Mouse (Mus musculus): ENCODE data around the gene Chga. TPM values are rescaled to one million over a fixed set of nuclear protein-coding genes. Genes with fewer than 3 reads are reported as not detected.
A peak's percentile ranks its signal among the peaks of the same experiment; 100 is the strongest.

The Chga gene
- polyA plus RNA-seq (2015; fragmentation: Nextera tagmentation; extraction: Ambion mirVana), result 26.1 and 28.0 TPM in 2 replicates

GRCm38 (mm10) chr12:102554721-102555516, at the start of gene Chga:
TSS of gene Chga (plus strand) at chr12:102554969.
- peak; percentile 72 for ATAC-seq
- Histone ChIP-seq H3K36me3 (ENCODE audit: control insufficient read depth, insufficient read depth, low read length) (no peaks in the 10 kb centered on the region), H3K4me1 (ENCODE audit: control insufficient read depth, insufficient read depth, low read length) (no peaks in the 10 kb centered on the region), H3K27ac (ENCODE audit: low read length) (no peak within 1 kb of the TSS), H3K4me2 (ENCODE audit: low read depth, low read length) (peak within 1 kb of the TSS; percentile 37; the same call in 1 of the 2 replicates), H3K27me3 (replicated peaks; ENCODE audit: control insufficient read depth, insufficient read depth, low read length) (peaks cover 26% of the 10 kb centered on the region), H3K9me3 (ENCODE audit: control insufficient read depth, low read length) (no peaks in the 10 kb centered on the region), H3K9ac (ENCODE audit: low read depth, low read length) (no peak within 1 kb of the TSS), H3K4me3 (ENCODE audit: low read length) (peak within 1 kb of the TSS; percentile 35)
- WGBS, result 3% methylated on average over 48 of the region's 48 CpGs

DNA sequence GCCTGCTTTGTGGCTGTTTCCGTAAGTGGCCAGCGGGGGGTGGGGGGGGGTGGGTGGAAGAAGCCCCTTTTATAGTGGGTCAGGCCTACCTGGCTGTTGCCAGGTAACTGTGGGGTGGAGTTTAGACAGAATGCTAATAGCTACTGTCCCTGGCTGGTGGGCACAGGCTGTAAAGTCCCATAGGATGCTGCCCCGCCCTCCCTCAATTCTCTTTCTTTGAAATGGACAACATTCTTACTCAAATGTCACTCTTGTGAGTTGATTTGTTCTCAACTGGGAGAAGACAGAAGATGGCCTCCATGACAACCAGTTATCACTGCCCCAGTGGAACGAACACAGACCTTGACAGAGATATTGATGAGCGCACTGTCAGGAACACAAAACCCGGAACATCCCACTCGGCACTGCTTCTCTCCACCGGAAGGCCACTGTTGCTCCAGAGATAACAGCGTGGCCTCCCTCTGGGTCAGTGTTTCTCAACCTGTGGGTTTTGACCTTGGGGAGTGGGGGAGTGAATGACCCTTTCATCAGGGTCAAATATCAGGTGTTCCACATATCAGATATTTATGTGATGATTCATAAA, 49.5 kb upstream of the Chga start:
- H3K4me1 ChIP-seq (ENCODE audit: control insufficient read depth, insufficient read depth, low read length), result no peaks in the 10 kb centered on the region
- WGBS, result 62% methylated on average over 9 of the region's 9 CpGs

GRCm38 (mm10) chr12:102505949-102506348, 48.8 kb upstream of the Chga start:
- no peaks in the 10 kb centered on the region for H3K4me1 ChIP-seq (ENCODE audit: control insufficient read depth, insufficient read depth, low read length)
- WGBS, result 90% methylated on average over 7 of the region's 7 CpGs
- H3K4me2 ChIP-seq (ENCODE audit: low read depth, low read length), result no peak overlapping the region
- ATAC-seq, result no peak
- H3K9ac ChIP-seq (ENCODE audit: low read depth, low read length), result no peak overlapping the region
- no peaks in the 10 kb centered on the region for H3K27me3 ChIP-seq (replicated peaks; ENCODE audit: control insufficient read depth, insufficient read depth, low read length)
- H3K9me3 ChIP-seq (ENCODE audit: control insufficient read depth, low read length), result no peaks in the 10 kb centered on the region
- no peaks in the 10 kb centered on the region for H3K36me3 ChIP-seq (ENCODE audit: control insufficient read depth, insufficient read depth, low read length)
- H3K27ac ChIP-seq (ENCODE audit: low read length), result no peak overlapping the region
- no peak overlapping the region for H3K4me3 ChIP-seq (ENCODE audit: low read length)

More for the DNA sequence above, 49.5 kb upstream of the Chga start:
- Histone ChIP-seq H3K9ac (ENCODE audit: low read depth, low read length) (no peak overlapping the region), H3K27me3 (replicated peaks; ENCODE audit: control insufficient read depth, insufficient read depth, low read length) (no peaks in the 10 kb centered on the region), H3K36me3 (ENCODE audit: control insufficient read depth, insufficient read depth, low read length) (no peaks in the 10 kb centered on the region), H3K4me3 (ENCODE audit: low read length) (no peak overlapping the region), H3K27ac (ENCODE audit: low read length) (no peak overlapping the region), H3K4me2 (ENCODE audit: low read depth, low read length) (no peak overlapping the region), H3K9me3 (ENCODE audit: control insufficient read depth, low read length) (no peaks in the 10 kb centered on the region)
- ATAC-seq, result no peak

DNA sequence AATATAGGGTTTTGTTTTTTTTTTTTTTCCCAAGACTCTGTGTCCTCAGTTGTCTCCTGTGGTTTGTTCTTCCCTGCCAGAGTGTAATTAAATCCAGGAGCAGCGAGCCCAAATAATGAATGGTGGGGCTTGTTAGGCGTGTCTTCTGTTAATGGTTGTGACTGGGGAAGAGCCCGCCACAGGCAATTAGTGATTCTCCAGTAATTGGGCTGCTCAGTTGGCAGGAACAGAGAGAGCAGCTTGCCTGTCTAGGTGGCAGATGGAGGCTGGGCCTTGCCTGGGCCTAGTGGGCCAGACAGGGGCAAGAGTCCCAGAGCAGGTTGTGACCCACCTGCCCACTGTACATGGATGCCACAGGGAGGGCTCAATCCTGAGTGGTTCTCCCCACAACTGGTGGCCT, 43.4 kb upstream of the Chga start:
- Histone ChIP-seq H3K4me1 (ENCODE audit: control insufficient read depth, insufficient read depth, low read length) (no peaks in the 10 kb centered on the region), H3K27me3 (replicated peaks; ENCODE audit: control insufficient read depth, insufficient read depth, low read length) (no peaks in the 10 kb centered on the region), H3K4me2 (ENCODE audit: low read depth, low read length) (no peak overlapping the region), H3K9me3 (ENCODE audit: control insufficient read depth, low read length) (no peaks in the 10 kb centered on the region), H3K27ac (ENCODE audit: low read length) (no peak overlapping the region), H3K36me3 (ENCODE audit: control insufficient read depth, insufficient read depth, low read length) (no peaks in the 10 kb centered on the region), H3K4me3 (ENCODE audit: low read length) (no peak overlapping the region), H3K9ac (ENCODE audit: low read depth, low read length) (no peak overlapping the region)
- no peak for ATAC-seq
- 63% methylated on average over 3 of the region's 3 CpGs for WGBS

DNA sequence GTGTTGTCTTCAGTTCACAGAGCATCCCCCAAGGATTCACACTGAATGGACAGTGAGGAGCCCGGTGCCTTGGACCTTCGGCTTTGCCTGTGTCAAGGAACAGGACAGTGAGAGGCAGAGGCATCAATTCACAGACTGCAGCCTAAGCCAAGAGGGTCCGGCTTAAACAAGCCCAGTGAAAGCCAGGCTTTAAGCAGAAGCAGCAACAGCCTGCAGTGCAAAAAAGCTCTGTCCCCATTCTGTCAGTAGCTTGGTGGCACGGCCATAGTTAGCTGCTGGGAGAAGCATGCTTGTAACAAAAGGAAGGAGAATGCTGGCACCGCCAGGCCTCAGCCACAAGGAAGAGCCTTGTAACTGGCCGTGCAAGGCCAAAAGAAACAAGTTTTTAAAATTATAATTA, 40.6 kb upstream of the Chga start:
- WGBS, result 76% methylated on average over 6 of the region's 6 CpGs
- no peak for ATAC-seq

DNA sequence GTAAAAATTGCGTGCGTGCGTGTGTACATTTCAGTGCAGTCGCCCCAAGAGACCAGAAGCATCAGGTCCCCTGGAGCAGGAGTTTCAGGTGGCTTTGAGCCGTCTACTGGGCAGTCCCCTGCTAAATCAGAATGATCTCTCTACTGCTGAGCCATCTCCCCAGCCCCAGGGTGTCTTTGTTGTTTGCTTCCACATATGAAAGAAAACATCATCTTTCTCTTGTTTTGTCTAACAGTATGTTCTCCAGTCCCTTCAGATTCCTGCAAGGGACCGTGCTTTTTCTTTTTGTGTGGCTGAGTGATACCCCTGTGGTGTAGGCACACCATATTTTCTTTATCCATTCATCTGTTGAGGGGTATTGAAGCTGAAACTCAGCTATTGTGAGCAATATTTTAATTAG, 40.0 kb upstream of the Chga start:
- no peaks in the 10 kb centered on the region for H3K4me1 ChIP-seq (ENCODE audit: control insufficient read depth, insufficient read depth, low read length)
- H3K9me3 ChIP-seq (ENCODE audit: control insufficient read depth, low read length), result no peaks in the 10 kb centered on the region
- no peak overlapping the region for H3K27ac ChIP-seq (ENCODE audit: low read length)
- no peak overlapping the region for H3K4me3 ChIP-seq (ENCODE audit: low read length)
- H3K4me2 ChIP-seq (ENCODE audit: low read depth, low read length), result no peak overlapping the region
- 87% methylated on average over 6 of the region's 6 CpGs for WGBS
- no peak for ATAC-seq
- H3K27me3 ChIP-seq (replicated peaks; ENCODE audit: control insufficient read depth, insufficient read depth, low read length), result no peaks in the 10 kb centered on the region
- no peak overlapping the region for H3K9ac ChIP-seq (ENCODE audit: low read depth, low read length)
- H3K36me3 ChIP-seq (ENCODE audit: control insufficient read depth, insufficient read depth, low read length), result no peaks in the 10 kb centered on the region

More for the DNA sequence above, 40.6 kb upstream of the Chga start:
- no peak overlapping the region for H3K4me3 ChIP-seq (ENCODE audit: low read length)
- H3K4me2 ChIP-seq (ENCODE audit: low read depth, low read length), result no peak overlapping the region
- H3K27me3 ChIP-seq (replicated peaks; ENCODE audit: control insufficient read depth, insufficient read depth, low read length), result no peaks in the 10 kb centered on the region
- no peaks in the 10 kb centered on the region for H3K9me3 ChIP-seq (ENCODE audit: control insufficient read depth, low read length)
- no peak overlapping the region for H3K9ac ChIP-seq (ENCODE audit: low read depth, low read length)
- no peaks in the 10 kb centered on the region for H3K4me1 ChIP-seq (ENCODE audit: control insufficient read depth, insufficient read depth, low read length)
- H3K27ac ChIP-seq (ENCODE audit: low read length), result no peak overlapping the region
- no peaks in the 10 kb centered on the region for H3K36me3 ChIP-seq (ENCODE audit: control insufficient read depth, insufficient read depth, low read length)

DNA sequence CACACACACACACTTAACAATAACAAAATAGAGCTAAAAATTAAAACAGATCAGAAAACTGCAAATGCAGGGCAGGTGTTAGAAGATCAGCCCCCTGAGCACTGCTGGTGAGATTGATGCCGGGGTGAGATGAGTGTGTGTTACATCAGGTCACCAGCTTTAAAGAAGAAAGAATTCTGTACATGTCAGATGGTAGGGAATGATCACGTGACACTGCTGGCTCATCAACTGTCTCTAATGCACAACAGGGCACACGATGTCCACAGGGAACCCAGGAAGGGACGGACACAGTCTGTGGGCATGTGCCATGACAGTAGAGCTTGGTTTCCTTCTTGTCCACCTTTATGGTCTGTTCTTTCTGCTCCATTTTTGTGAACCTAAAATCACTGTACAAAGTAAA, 38.6 kb upstream of the Chga start:
- no peak overlapping the region for H3K4me2 ChIP-seq (ENCODE audit: low read depth, low read length)
- H3K4me1 ChIP-seq (ENCODE audit: control insufficient read depth, insufficient read depth, low read length), result no peaks in the 10 kb centered on the region
- H3K9ac ChIP-seq (ENCODE audit: low read depth, low read length), result no peak overlapping the region
- no peak for ATAC-seq
- no peaks in the 10 kb centered on the region for H3K36me3 ChIP-seq (ENCODE audit: control insufficient read depth, insufficient read depth, low read length)
- no peaks in the 10 kb centered on the region for H3K9me3 ChIP-seq (ENCODE audit: control insufficient read depth, low read length)
- H3K4me3 ChIP-seq (ENCODE audit: low read length), result no peak overlapping the region
- H3K27ac ChIP-seq (ENCODE audit: low read length), result no peak overlapping the region
- no peaks in the 10 kb centered on the region for H3K27me3 ChIP-seq (replicated peaks; ENCODE audit: control insufficient read depth, insufficient read depth, low read length)
- 79% methylated on average over 4 of the region's 4 CpGs for WGBS

DNA sequence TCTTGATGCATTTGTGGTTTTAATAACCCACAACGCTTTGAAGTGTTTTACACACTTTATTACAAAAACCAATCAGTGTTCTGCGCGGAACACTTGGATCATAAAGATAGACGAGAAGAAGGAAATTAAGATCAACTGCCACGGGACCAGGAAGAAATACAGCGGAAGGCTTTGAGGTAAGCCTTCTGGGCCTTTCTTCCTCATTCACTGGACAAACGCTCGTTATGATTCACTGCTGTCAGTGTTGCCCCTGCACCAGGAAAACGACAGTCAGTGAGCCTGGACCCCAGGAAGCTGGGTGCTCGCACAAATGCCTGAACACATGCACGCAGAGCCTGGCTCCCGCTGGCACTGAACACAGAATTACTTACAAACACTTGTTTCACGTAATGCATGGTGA, 37.1 kb upstream of the Chga start:
- Histone ChIP-seq H3K36me3 (ENCODE audit: control insufficient read depth, insufficient read depth, low read length) (no peaks in the 10 kb centered on the region), H3K9me3 (ENCODE audit: control insufficient read depth, low read length) (no peaks in the 10 kb centered on the region), H3K9ac (ENCODE audit: low read depth, low read length) (no peak overlapping the region), H3K27ac (ENCODE audit: low read length) (no peak overlapping the region), H3K27me3 (replicated peaks; ENCODE audit: control insufficient read depth, insufficient read depth, low read length) (no peaks in the 10 kb centered on the region), H3K4me1 (ENCODE audit: control insufficient read depth, insufficient read depth, low read length) (peaks cover 14% of the 10 kb centered on the region), H3K4me3 (ENCODE audit: low read length) (no peak overlapping the region), H3K4me2 (ENCODE audit: low read depth, low read length) (no peak overlapping the region)
- no peak for ATAC-seq
- WGBS, result 76% methylated on average over 13 of the region's 13 CpGs

- Histone ChIP-seq H3K4me3 (ENCODE audit: low read length) (no peak overlapping the region), H3K9me3 (ENCODE audit: control insufficient read depth, low read length) (no peaks in the 10 kb centered on the region), H3K4me1 (ENCODE audit: control insufficient read depth, insufficient read depth, low read length) (peaks cover 16% of the 10 kb centered on the region), H3K27ac (ENCODE audit: low read length) (no peak overlapping the region), H3K4me2 (ENCODE audit: low read depth, low read length) (no peak overlapping the region), H3K27me3 (replicated peaks; ENCODE audit: control insufficient read depth, insufficient read depth, low read length) (no peaks in the 10 kb centered on the region), H3K9ac (ENCODE audit: low read depth, low read length) (no peak overlapping the region), H3K36me3 (ENCODE audit: control insufficient read depth, insufficient read depth, low read length) (no peaks in the 10 kb centered on the region)
- ATAC-seq, result no peak
- 89% methylated on average over 12 of the region's 12 CpGs for WGBS
Measured at GRCm38 (mm10) chr12:102519929-102520720, 34.6 kb upstream of the Chga start.
